Mouse (Mus musculus): ENCODE results near the gene Zfp1.

DNA sequence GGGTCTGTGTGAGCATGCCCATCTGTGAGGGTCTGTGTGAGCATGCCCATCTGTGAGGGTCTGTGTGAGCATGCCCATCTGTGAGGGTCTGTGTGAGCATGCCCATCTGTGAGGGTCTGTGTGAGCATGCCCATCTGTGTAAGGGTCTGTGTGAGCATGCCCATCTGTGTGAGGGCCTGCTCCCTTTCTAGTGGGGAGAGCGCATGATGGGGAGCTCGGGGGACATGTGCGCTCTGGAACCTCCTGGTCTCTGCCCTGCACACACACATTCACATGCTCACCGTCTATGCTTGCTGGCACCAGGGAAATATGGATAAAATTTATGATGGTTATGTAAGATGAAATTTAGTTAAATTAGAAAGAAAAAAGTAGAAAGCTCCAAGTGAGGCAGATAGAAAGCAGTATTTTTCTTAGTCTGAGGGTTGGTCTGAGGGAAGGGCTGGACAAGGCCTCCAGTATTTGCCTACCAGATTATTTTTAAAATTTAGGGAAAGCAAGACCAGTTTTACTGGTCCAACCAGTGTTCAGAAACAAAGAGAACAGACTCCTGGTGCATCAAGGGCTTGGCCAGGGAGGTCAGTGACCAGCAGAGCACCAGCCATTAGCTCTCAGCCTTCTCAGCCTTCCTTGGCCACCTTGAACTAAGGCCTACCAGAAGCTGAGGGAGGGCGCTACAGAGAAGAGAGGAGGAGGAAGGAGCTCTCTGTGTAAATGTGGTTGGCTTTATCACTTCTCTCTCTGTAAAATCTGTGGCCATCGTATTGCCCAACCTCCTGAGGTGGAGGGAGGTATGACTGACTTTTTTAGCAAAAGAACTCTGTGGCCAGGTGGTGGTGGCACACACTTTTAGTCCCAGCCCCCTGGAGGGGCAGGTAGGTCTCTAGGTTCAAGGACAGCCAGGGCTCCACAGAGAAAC lies 28.2 kb upstream of the Zfp1 start:
- TF ChIP-seq EP300 (IDR thresholded peaks at IDR 0.05; ENCODE audit: low read depth) (no peak), CTCF (IDR thresholded peaks at IDR 0.05; ENCODE audit: low read depth) (no peak)

Measured in heart, postnatal 0 days (tissue).